Comparison of ENCODE assay signal across 8 mouse cellular contexts in genomic region chr12:111274006-111274405, GRCm38 (mm10). TPM values are rescaled to one million over a fixed set of nuclear protein-coding genes. Genes with fewer than 3 reads are reported as not detected.
DNase-seq lines count a peak whose midpoint lies in the region; ATAC-seq and TF ChIP-seq lines count a peak whose summit lies in the region.

No protein-coding gene starts in this region.

- no peak for TF ChIP-seq POLR2A in lung, adult 2 months (IDR thresholded peaks at IDR 0.05; ENCODE audit: borderline replicate concordance, extremely low read depth, low read depth, low read length)

- peaks cover 4% of the 10 kb centered on the region; the same call in 1 of the 2 replicates for H3K9me3 ChIP-seq in lung, embryonic 14.5 days (ENCODE audit: low read depth, low read length)
- peaks cover 4% of the 10 kb centered on the region; the same call in 1 of the 2 replicates for H3K9me3 ChIP-seq in forebrain, embryonic 12.5 days
- no peaks in the 10 kb centered on the region for H3K9me3 ChIP-seq in limb, embryonic 10.5 days (replicated peaks)
- 0 out of 2 replicates have a peak, but pooled peaks cover 7% of the 10 kb centered on the region for H3K9me3 ChIP-seq in neural tube, embryonic 13.5 days

- no peak overlapping the region for H3K9ac ChIP-seq in lung, embryonic 14.5 days
- peak overlapping the region; percentile 12; the same call in 1 of the 2 replicates for H3K9ac ChIP-seq in forebrain, embryonic 12.5 days
- H3K9ac ChIP-seq in neural tube, embryonic 13.5 days = peak overlapping the region; percentile 63

- H3K27ac ChIP-seq in lung, embryonic 14.5 days (ENCODE audit: low read depth) = no peak overlapping the region
- H3K27ac ChIP-seq in forebrain, embryonic 12.5 days = no peak overlapping the region
- H3K27ac ChIP-seq in limb, embryonic 10.5 days = no peak overlapping the region
- no peak overlapping the region for H3K27ac ChIP-seq in neural tube, embryonic 13.5 days (replicated peaks)

- H3K4me3 ChIP-seq in lung, embryonic 14.5 days (ENCODE audit: low read depth, low read length) = peak overlapping the region; percentile 42
- H3K4me3 ChIP-seq in lung, adult 2 months (replicated peaks; ENCODE audit: extremely low read depth, low read depth, low read length) = no peak overlapping the region
- peak overlapping the region; percentile 40 for H3K4me3 ChIP-seq in forebrain, embryonic 12.5 days (replicated peaks)
- H3K4me3 ChIP-seq in limb, embryonic 10.5 days = peak overlapping the region; percentile 45
- peak overlapping the region; percentile 42 for H3K4me3 ChIP-seq in neural tube, embryonic 13.5 days

- H3K27me3 ChIP-seq in lung, embryonic 14.5 days (ENCODE audit: insufficient read depth, low read length) = peaks cover 80% of the 10 kb centered on the region
- H3K27me3 ChIP-seq in forebrain, embryonic 12.5 days = peaks cover 91% of the 10 kb centered on the region
- peaks cover 88% of the 10 kb centered on the region for H3K27me3 ChIP-seq in limb, embryonic 10.5 days (ENCODE audit: low read depth, poor library complexity, severe bottlenecking)
- H3K27me3 ChIP-seq in neural tube, embryonic 13.5 days = peaks cover 88% of the 10 kb centered on the region

- no peaks in the 10 kb centered on the region for H3K36me3 ChIP-seq in lung, embryonic 14.5 days (ENCODE audit: insufficient read depth)
- H3K36me3 ChIP-seq in forebrain, embryonic 12.5 days (replicated peaks) = no peaks in the 10 kb centered on the region
- H3K36me3 ChIP-seq in limb, embryonic 10.5 days = no peaks in the 10 kb centered on the region
- no peaks in the 10 kb centered on the region for H3K36me3 ChIP-seq in neural tube, embryonic 13.5 days

- H3K4me1 ChIP-seq in lung, embryonic 14.5 days (ENCODE audit: insufficient read depth) = peaks cover 10% of the 10 kb centered on the region
- H3K4me1 ChIP-seq in lung, adult 2 months (ENCODE audit: control insufficient read depth, insufficient read depth, low read length) = peaks cover 10% of the 10 kb centered on the region
- peaks cover 19% of the 10 kb centered on the region for H3K4me1 ChIP-seq in forebrain, embryonic 12.5 days
- peaks cover 40% of the 10 kb centered on the region for H3K4me1 ChIP-seq in limb, embryonic 10.5 days
- H3K4me1 ChIP-seq in neural tube, embryonic 13.5 days (replicated peaks) = peaks cover 21% of the 10 kb centered on the region

- peak; percentile 19 for DNase-seq in lung, embryonic 14.5 days
- DNase-seq in lung, adult 2 months = no peak
- peak; percentile 58 for DNase-seq in limb, embryonic 10.5 days (ENCODE audit: low spot score)
- no peak for DNase-seq in layer of hippocampus, postnatal 36 days
- DNase-seq in ovary, postnatal 36 days (ENCODE audit: low spot score) = no peak
- no peak for DNase-seq in kidney, adult 11 months

- WGBS in lung, embryonic 14.5 days = 2% methylated on average over 28 of the region's 28 CpGs
- 4% methylated on average over 28 of the region's 28 CpGs for WGBS in lung, adult 2 months
- 5% methylated on average over 28 of the region's 28 CpGs for WGBS in forebrain, embryonic 12.5 days
- 4% methylated on average over 28 of the region's 28 CpGs for WGBS in limb, embryonic 10.5 days
- WGBS in neural tube, embryonic 13.5 days = 4% methylated on average over 28 of the region's 28 CpGs

- H3K4me2 ChIP-seq in lung, embryonic 14.5 days = peak overlapping the region; percentile 70
- H3K4me2 ChIP-seq in forebrain, embryonic 12.5 days = peak overlapping the region; percentile 58
- H3K4me2 ChIP-seq in neural tube, embryonic 13.5 days = peak overlapping the region; percentile 73

- ATAC-seq in lung, embryonic 14.5 days (ENCODE audit: insufficient read depth) = no peak; the same call in 1 of the 2 replicates
- no peak for ATAC-seq in forebrain, embryonic 12.5 days (ENCODE audit: low FRiP score)
- peak; percentile 40; the same call in 1 of the 2 replicates for ATAC-seq in neural tube, embryonic 13.5 days (ENCODE audit: low read depth)

- TF ChIP-seq CTCF in lung, embryonic 14.5 days (IDR thresholded peaks at IDR 0.05; ENCODE audit: low read depth) = no peak
- no peak for TF ChIP-seq CTCF in lung, adult 2 months (IDR thresholded peaks at IDR 0.05; ENCODE audit: insufficient read depth, low read length)

RNA-seq across cellular contexts. Expression of gene Amn, which starts 3.1 kb away (rescaled TPM):
- polyA plus RNA-seq in lung, embryonic 14.5 days (2014; fragmentation: Nextera tagmentation; extraction: Ambion mirVana) = 0.19 and 0.36 TPM in 2 replicates
- 0.43 and 0.66 TPM in 2 replicates for polyA plus RNA-seq in lung, adult 2 months (2012; rRNA removed)
- polyA plus RNA-seq in forebrain, embryonic 12.5 days (2016; fragmentation: Nextera tagmentation; extraction: Ambion mirVana) = 0.63 and 0.95 TPM in 2 replicates
- 0.30 and 0.33 TPM in 2 replicates for polyA plus RNA-seq in limb, embryonic 10.5 days (2016; fragmentation: Nextera tagmentation; extraction: Ambion mirVana)
- 5.1 and 5.3 TPM in 2 replicates for polyA plus RNA-seq in neural tube, embryonic 13.5 days (2015; fragmentation: Nextera tagmentation; extraction: Ambion mirVana)
- total RNA-seq in layer of hippocampus, postnatal 36 days (2021) = 1 to 10 TPM; 2.8 to 4.7 TPM

Comparison
In these comparisons a context has a peak if more than half of its experiments do, and no peak if none do; other contexts are left out.
1. DNase-seq: peak in lung, embryonic 14.5 days (single experiment) and limb, embryonic 10.5 days (single experiment); none in lung, adult 2 months (single experiment), layer of hippocampus, postnatal 36 days (0 of 2), ovary, postnatal 36 days (single experiment) and kidney, adult 11 months (single experiment).
2. Peak in every context shown above with its lines, with median percentiles within 50 percentile points of each other: H3K4me2 ChIP-seq.